Mouse (Mus musculus) E14TG2a.4 (cell line): ENCODE results near the gene Kansl1.

ENCODE experiments used
- CTCF ChIP-seq: conservative IDR thresholded peaks from 2 replicates; pipeline ENCODE4 v1.5.1; 2014; ENCODE audit warnings: low read length
- NANOG ChIP-seq: IDR thresholded peaks from 2 replicates; pipeline ENCODE4 v1.6.1; 2014; ENCODE audit warnings: borderline replicate concordance, low read length, mixed read lengths
- POU5F1 ChIP-seq: IDR thresholded peaks from 2 replicates; pipeline ENCODE4 v1.6.1; 2014; ENCODE audit warnings: low read length, borderline replicate concordance

DNA sequence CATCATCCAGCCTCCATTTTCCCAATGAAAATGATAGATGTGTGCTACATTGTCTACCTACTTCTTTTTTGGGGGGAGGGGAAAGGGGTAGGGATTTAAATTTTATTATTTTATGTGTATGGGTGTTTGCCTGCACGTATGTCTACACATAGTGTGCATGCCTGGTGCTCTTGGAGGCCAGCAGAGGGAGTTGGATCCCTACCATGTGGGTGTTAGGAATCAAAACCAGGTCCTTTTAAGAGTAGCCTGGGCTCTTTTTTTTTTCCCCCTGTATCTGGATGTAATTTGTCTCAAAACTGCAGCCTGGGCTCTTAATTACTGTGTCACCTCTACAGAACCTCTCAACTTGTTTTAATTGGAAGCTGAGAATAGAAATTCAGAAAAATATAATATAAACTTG lies 89.0 kb downstream of the Kansl1 start:
- no peak for TF ChIP-seq CTCF
- TF ChIP-seq NANOG, result no peak
- no peak for TF ChIP-seq POU5F1
